Mouse (Mus musculus) liver, embryonic 14.5 days (tissue): ENCODE results near the gene Ccdc124. TPM values are rescaled to one million over a fixed set of nuclear protein-coding genes. Genes with fewer than 3 reads are reported as not detected.

Experiments used
- ATAC-seq: fragments of 200-750 bp; cut with Nextera tagmentation; 2 replicates; pipeline ENCODE4 v1.8.0; 2017; ENCODE audit warnings: moderate number of reproducible peaks, mild to moderate bottlenecking, moderate library complexity; ENCODE audit not compliant: insufficient read depth
- DNase-seq, 3 experiments: peaks; one replicate each; pipeline ENCODE4 v3.0.0-alpha.2; 2012 to 2013; ENCODE audit warnings: low read depth in 3 of 3, low spot score in 3 of 3
- H3K27ac ChIP-seq: fragments of 300-500 bp; sonication (generic); 2 replicates; pipeline ENCODE4 v1.5.1; 2014; ENCODE audit warnings: moderate library complexity, mild to moderate bottlenecking, control low read depth, inconsistent platforms
- H3K27me3 ChIP-seq: fragments of 300-500 bp; sonication (generic); 2 replicates; pipeline ENCODE4 v1.6.1; 2014; ENCODE audit warnings: mild to moderate bottlenecking, low read length, moderate library complexity; ENCODE audit not compliant: control insufficient read depth, insufficient read depth
- H3K36me3 ChIP-seq: fragments of 300-500 bp; sonication (generic); replicated peaks from 2 replicates; pipeline ENCODE4 v1.6.1; 2014; ENCODE audit warnings: low read depth; ENCODE audit not compliant: control insufficient read depth, insufficient read depth
- H3K4me1 ChIP-seq, 2 experiments: fragments of 200-500 bp in 1 of 2; fragments of 300-500 bp in 1 of 2; sonication (generic) in 1 of 2; replicated peaks; 2 replicates each; pipeline ENCODE4 v1.6.1; 2012 to 2014; ENCODE audit warnings: antibody characterized with exemption in 1 of 2, inconsistent platforms in 1 of 2, low read length in 1 of 2; ENCODE audit not compliant: control insufficient read depth in 2 of 2, insufficient read depth in 2 of 2
- H3K4me2 ChIP-seq: fragments of 300-500 bp; sonication (generic); 2 replicates; pipeline ENCODE4 v1.6.1; 2014; ENCODE audit warnings: low read depth, mild to moderate bottlenecking, control low read depth, moderate library complexity
- H3K4me3 ChIP-seq, 2 experiments: fragments of 200-500 bp in 1 of 2; fragments of 300-500 bp in 1 of 2; sonication (generic) in 1 of 2; 2 replicates each; pipeline ENCODE4 v1.5.1; 2012 to 2014; ENCODE audit warnings: low read depth in 2 of 2, low read length in 2 of 2, mild to moderate bottlenecking in 2 of 2, control low read depth in 1 of 2, inconsistent platforms in 1 of 2, moderate library complexity in 1 of 2; ENCODE audit not compliant: insufficient read depth in 1 of 2
- H3K9ac ChIP-seq: fragments of 300-500 bp; sonication (generic); replicated peaks from 2 replicates; pipeline ENCODE4 v1.6.1; 2014; ENCODE audit warnings: mild to moderate bottlenecking, control low read depth, moderate library complexity
- H3K9me3 ChIP-seq: fragments of 300-500 bp; sonication (generic); 2 replicates; pipeline ENCODE4 v1.6.1; 2016; ENCODE audit warnings: low read length, mixed read lengths; ENCODE audit not compliant: control insufficient read depth
- CTCF ChIP-seq: IDR thresholded peaks from 2 replicates; pipeline ENCODE4 v1.5.1; 2016; ENCODE audit warnings: antibody characterized with exemption, low read depth, control low read depth
- EP300 ChIP-seq: IDR thresholded peaks from 2 replicates; pipeline ENCODE4 v1.6.1; 2016; ENCODE audit warnings: antibody characterized with exemption, low read depth
- WGBS: fragments of 180-500 bp; shearing (Covaris S2); extraction: QIAGEN DNeasy Blood & Tissue Kit; methylation state at CpG from one replicate; pipeline ENCODE4 v1.1.7; 2014; ENCODE audit not compliant: insufficient replicate concordance; 5-methylcytosine and 5-hydroxymethylcytosine counted together
- polyA plus RNA-seq, 2 experiments: library from polyadenylated mRNA; depleted of rRNA in 1 of 2; stranded (reverse) in 1 of 2; unstranded in 1 of 2; fragments of >200 nt; fragmentation: Nextera tagmentation in 1 of 2; extraction: Ambion mirVana in 1 of 2; gene quantifications; 2 replicates each; pipeline versions ENCODE4 v1.2.1 to v1.2.3; 2012 to 2014

Ccdc124 gene
- polyA plus RNA-seq, 2 experiments: 34.3 to 54.1 TPM

- H3K9ac ChIP-seq: no peak overlapping the region
- H3K4me3 ChIP-seq: no peak overlapping the region
- no peak overlapping the region for H3K27ac ChIP-seq
- peaks cover 5 to 6% of the 10 kb centered on the region in 2 experiments for H3K4me1 ChIP-seq
- DNase-seq: no peak
- H3K36me3 ChIP-seq: no peaks in the 10 kb centered on the region
- no peak for ATAC-seq
- H3K9me3 ChIP-seq: no peaks in the 10 kb centered on the region
- 30% methylated on average over 2 of the region's 2 CpGs for WGBS
- TF ChIP-seq EP300 (no peak), CTCF (no peak)
- H3K4me2 ChIP-seq: no peak overlapping the region
- no peaks in the 10 kb centered on the region; the same call in none of the 2 replicates for H3K27me3 ChIP-seq
Measured at GRCm38 (mm10) chr8:70878178-70878577, 4.4 kb upstream of the Ccdc124 start.

- Histone ChIP-seq H3K27me3 (no peaks in the 10 kb centered on the region; the same call in none of the 2 replicates), H3K27ac (no peak overlapping the region), H3K9me3 (no peaks in the 10 kb centered on the region), H3K4me1 (peaks cover 5 to 8% of the 10 kb centered on the region in 2 experiments), H3K4me2 (no peak overlapping the region), H3K36me3 (no peaks in the 10 kb centered on the region), H3K9ac (no peak overlapping the region), H3K4me3 (no peak overlapping the region)
- no peak for TF ChIP-seq CTCF
- TF ChIP-seq EP300: no peak
- WGBS: 39% methylated on average over 4 of the region's 4 CpGs
- DNase-seq (no peak), ATAC-seq (no peak)
Measured at GRCm38 (mm10) chr8:70876382-70876781, 2.6 kb upstream of the Ccdc124 start.

- DNase-seq: no peak
- Histone ChIP-seq H3K9ac (no peak overlapping the region), H3K4me2 (no peak overlapping the region), H3K4me3 (no peak overlapping the region), H3K4me1 (peaks cover 5 to 8% of the 10 kb centered on the region in 2 experiments), H3K27me3 (no peaks in the 10 kb centered on the region; the same call in 1 of the 2 replicates), H3K36me3 (no peaks in the 10 kb centered on the region), H3K27ac (no peak overlapping the region), H3K9me3 (no peaks in the 10 kb centered on the region)
- TF ChIP-seq EP300: no peak
- TF ChIP-seq CTCF: no peak
- no peak for ATAC-seq
- 77% methylated on average over 13 of the region's 13 CpGs for WGBS
Measured at GRCm38 (mm10) chr8:70874441-70874840, 706 bp upstream of the Ccdc124 start.

- peaks cover 12 to 14% of the 10 kb centered on the region in 2 experiments for H3K4me1 ChIP-seq
- ATAC-seq: no peak
- WGBS: 1% methylated on average over 31 of the region's 31 CpGs
Measured at GRCm38 (mm10) chr8:70872643-70873363, 932 bp downstream of the Ccdc124 start.

GRCm38 (mm10) chr8:70871195-70871807 is 2.4 kb downstream of the Ccdc124 start:
- 69% methylated on average over 5 of the region's 5 CpGs for whole genome bisulfite sequencing
- ATAC-seq (no peak), DNase-seq (no peak)
- no peak overlapping the region for H3K9ac ChIP-seq
- H3K4me2 ChIP-seq: no peak overlapping the region
- H3K4me3 ChIP-seq: no peak overlapping the region
- H3K36me3 ChIP-seq: no peaks in the 10 kb centered on the region
- peaks cover 15 to 17% of the 10 kb centered on the region in 2 experiments for H3K4me1 ChIP-seq
- H3K9me3 ChIP-seq: no peaks in the 10 kb centered on the region
- TF ChIP-seq CTCF: no peak
- TF ChIP-seq EP300: no peak
- no peaks in the 10 kb centered on the region for H3K27me3 ChIP-seq
- H3K27ac ChIP-seq: no peak overlapping the region

More at GRCm38 (mm10) chr8:70872643-70873363, 932 bp downstream of the Ccdc124 start:
- H3K36me3 ChIP-seq: no peaks in the 10 kb centered on the region
- no peak for DNase-seq
- peak overlapping the region; percentile 78 to 79 for H3K4me3 ChIP-seq
- H3K27me3 ChIP-seq: no peaks in the 10 kb centered on the region
- H3K4me2 ChIP-seq: peak overlapping the region; percentile 84
- TF ChIP-seq CTCF: no peak
- TF ChIP-seq EP300: no peak
- peak overlapping the region; percentile 87 for H3K9ac ChIP-seq
- H3K9me3 ChIP-seq: no peaks in the 10 kb centered on the region
- H3K27ac ChIP-seq: peak overlapping the region; percentile 69
